Mouse (Mus musculus) ZHBTc4 (cell line): ENCODE measurements around the gene Olfr32.
"Not testable (repeated sequence)": the region's sequence is repeated elsewhere in the genome, so short reads cannot be mapped to it uniquely, and the experiment has no call there.

Experiments
- DNase-seq: peaks from one replicate; pipeline ENCODE4 v3.0.0-alpha.2; 2011; ENCODE audit warnings: low read depth, low spot score

Olfr32 gene

GRCm38 (mm10) chr2:90142196-90142595, at the start of gene Olfr32:
Olfr32 (minus strand) TSS chr2:90142296.
- DNase-seq, result no peak

- not testable (repeated sequence) for DNase-seq
These were observed 45.0 kb upstream of the Olfr32 start for GRCm38 (mm10) chr2:90187082-90187481.

- not testable (repeated sequence) for DNase-seq
These were observed 44.0 kb upstream of the Olfr32 start for GRCm38 (mm10) chr2:90186082-90186481.

- DNase-seq, result no peak
These were observed 11.8 kb upstream of the Olfr32 start for GRCm38 (mm10) chr2:90153916-90154315.

- no peak for DNase-seq
These were observed 10.9 kb upstream of the Olfr32 start, which contains the start of gene Olfr1270 for GRCm38 (mm10) chr2:90152991-90153390. Olfr1270 (minus strand) TSS chr2:90153091.

- no peak for DNase-seq
These were observed 20.8 kb downstream of the Olfr32 start, which contains the start of gene Olfr1269 for GRCm38 (mm10) chr2:90121312-90121711. Olfr1269 (minus strand) TSS chr2:90121412.
